ENCODE assay signal across 22 mouse cellular contexts in the genomic region with DNA sequence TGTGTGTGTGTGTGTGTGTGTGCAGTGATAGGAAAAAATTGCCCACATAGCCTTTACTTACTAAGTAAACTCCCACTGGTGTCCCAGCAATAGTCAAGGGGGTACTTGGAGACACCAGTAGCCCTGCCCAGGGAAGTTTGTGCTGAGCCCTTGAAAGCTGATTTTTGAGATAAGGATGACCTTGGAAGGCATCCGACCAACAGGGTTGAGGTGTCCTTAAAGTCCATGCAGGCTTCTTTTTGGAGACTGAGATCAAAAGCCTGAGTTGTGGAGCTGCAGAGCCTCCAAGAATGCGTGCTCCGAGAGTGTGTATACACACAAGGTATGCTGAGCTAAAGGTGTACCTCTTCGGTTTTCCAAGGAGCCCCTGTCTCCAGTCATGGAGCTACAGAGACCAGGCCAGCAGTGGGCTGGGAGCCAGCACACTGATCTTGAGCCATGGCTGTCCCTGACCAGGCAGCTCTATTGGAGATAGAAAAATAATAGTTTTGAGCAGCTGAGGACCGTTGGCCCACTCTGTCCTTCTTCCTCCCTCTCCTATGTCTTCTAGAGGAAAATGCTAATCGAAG. TPM values are rescaled to one million over a fixed set of nuclear protein-coding genes. Genes with fewer than 3 reads are reported as not detected.
DNase-seq lines count a peak whose midpoint lies in the region; ATAC-seq and TF ChIP-seq lines count a peak whose summit lies in the region.
"Had no signal": no experiment of that assay in that cellular context is flagged by ENCODE, and none has a peak within 500 bp of the region (broad histone marks: within the 10 kb centered on the region; RNA-seq: fewer than 3 reads in every experiment).

No protein-coding gene starts in this region.

- peaks cover 100% of the 10 kb centered on the region for H3K27me3 ChIP-seq in hindbrain, embryonic 11.5 days (ENCODE audit: control insufficient read depth, insufficient read depth, low read length)
- H3K27me3 ChIP-seq in hindbrain, postnatal 0 days (ENCODE audit: insufficient read depth, low read length): peaks cover 94% of the 10 kb centered on the region
- H3K27me3 ChIP-seq in midbrain, embryonic 10.5 days (ENCODE audit: low read depth, poor library complexity, severe bottlenecking): peaks cover 100% of the 10 kb centered on the region
- H3K27me3 ChIP-seq in midbrain, embryonic 16.5 days (ENCODE audit: control insufficient read depth, insufficient read depth, low read depth, low read length): peaks cover 97% of the 10 kb centered on the region
- peaks cover 100% of the 10 kb centered on the region for H3K27me3 ChIP-seq in limb, embryonic 10.5 days (ENCODE audit: low read depth, poor library complexity, severe bottlenecking)

- H3K36me3 ChIP-seq in hindbrain, embryonic 11.5 days (ENCODE audit: control insufficient read depth, insufficient read depth, low read length): no peaks in the 10 kb centered on the region
- no peaks in the 10 kb centered on the region for H3K36me3 ChIP-seq in hindbrain, postnatal 0 days (ENCODE audit: insufficient read depth, low read length)
- no peaks in the 10 kb centered on the region for H3K36me3 ChIP-seq in midbrain, embryonic 10.5 days
- H3K36me3 ChIP-seq in midbrain, embryonic 16.5 days (ENCODE audit: control insufficient read depth, insufficient read depth, low read length): no peaks in the 10 kb centered on the region
- H3K36me3 ChIP-seq in limb, embryonic 10.5 days: no peaks in the 10 kb centered on the region
- H3K36me3 ChIP-seq: embryonic facial prominence, embryonic 13.5 days; forebrain, embryonic 15.5 days; hindbrain, embryonic 12.5 days; intestine, embryonic 15.5 days; limb, embryonic 15.5 days; stomach, embryonic 15.5 days had no signal

- H3K4me1 ChIP-seq in hindbrain, embryonic 11.5 days (replicated peaks; ENCODE audit: control insufficient read depth, insufficient read depth, low read length): no peaks in the 10 kb centered on the region
- no peaks in the 10 kb centered on the region for H3K4me1 ChIP-seq in hindbrain, postnatal 0 days (ENCODE audit: insufficient read depth, low read length)
- no peaks in the 10 kb centered on the region for H3K4me1 ChIP-seq in midbrain, embryonic 10.5 days
- H3K4me1 ChIP-seq in midbrain, embryonic 16.5 days (ENCODE audit: control insufficient read depth, insufficient read depth, low read length): no peaks in the 10 kb centered on the region
- H3K4me1 ChIP-seq in limb, embryonic 10.5 days: peaks cover 64% of the 10 kb centered on the region
- H3K4me1 ChIP-seq: embryonic facial prominence, embryonic 13.5 days; forebrain, embryonic 15.5 days; hindbrain, embryonic 12.5 days had no signal

- DNase-seq in hindbrain, embryonic 11.5 days (ENCODE audit: low spot score): peak; percentile 32
- DNase-seq in hindbrain, postnatal 0 days (ENCODE audit: low spot score): no peak
- DNase-seq in midbrain, embryonic 10.5 days (ENCODE audit: low spot score): peak; percentile 22
- DNase-seq in adrenal gland, postnatal 36 days: peak; percentile 73 to 78
- peak; percentile 46 for DNase-seq in limb, embryonic 10.5 days (ENCODE audit: low spot score)
- DNase-seq in frontal cortex, adult 2 months (ENCODE audit: extremely low spot score in 1 of 2, low spot score in 1 of 2): no peak
- no peak for DNase-seq in cerebellum, postnatal 14 days
- DNase-seq: layer of hippocampus, postnatal 36 days had no signal

- no peak for TF ChIP-seq CTCF in hindbrain, postnatal 0 days (IDR thresholded peaks at IDR 0.05; ENCODE audit: low read depth)

- no peak overlapping the region for H3K27ac ChIP-seq in hindbrain, embryonic 11.5 days (ENCODE audit: low read depth, low read length)
- H3K27ac ChIP-seq in hindbrain, postnatal 0 days: no peak overlapping the region
- no peak overlapping the region for H3K27ac ChIP-seq in midbrain, embryonic 10.5 days (replicated peaks)
- H3K27ac ChIP-seq in midbrain, embryonic 16.5 days (ENCODE audit: low read length): no peak overlapping the region
- no peak overlapping the region for H3K27ac ChIP-seq in limb, embryonic 10.5 days
- H3K27ac ChIP-seq: embryonic facial prominence, embryonic 13.5 days; forebrain, embryonic 15.5 days; hindbrain, embryonic 12.5 days; intestine, embryonic 15.5 days; layer of hippocampus, adult 2 months; limb, embryonic 15.5 days; neural tube, embryonic 13.5 days; stomach, embryonic 15.5 days had no signal

- no peak overlapping the region for H3K9ac ChIP-seq in hindbrain, embryonic 11.5 days (ENCODE audit: low read depth, low read length)
- H3K9ac ChIP-seq in hindbrain, postnatal 0 days (replicated peaks; ENCODE audit: low read length): no peak overlapping the region
- H3K9ac ChIP-seq in midbrain, embryonic 16.5 days (ENCODE audit: low read depth, low read length): no peak overlapping the region
- H3K9ac ChIP-seq: embryonic facial prominence, embryonic 13.5 days; forebrain, embryonic 15.5 days; hindbrain, embryonic 12.5 days; intestine, embryonic 15.5 days; limb, embryonic 15.5 days; stomach, embryonic 15.5 days had no signal

- no peak for ATAC-seq in hindbrain, embryonic 11.5 days (ENCODE audit: low FRiP score)
- no peak for ATAC-seq in hindbrain, postnatal 0 days
- no peak for ATAC-seq in midbrain, embryonic 16.5 days
- ATAC-seq: forebrain, embryonic 15.5 days; intestine, embryonic 15.5 days had no signal

- 9% methylated on average over 6 of the region's 6 CpGs for WGBS in hindbrain, embryonic 11.5 days
- WGBS in hindbrain, postnatal 0 days: 7% methylated on average over 6 of the region's 6 CpGs
- WGBS in midbrain, embryonic 10.5 days: 10% methylated on average over 6 of the region's 6 CpGs
- WGBS in midbrain, embryonic 16.5 days: 8% methylated on average over 6 of the region's 6 CpGs
- 10% methylated on average over 6 of the region's 6 CpGs for WGBS in limb, embryonic 10.5 days

- no peaks in the 10 kb centered on the region for H3K9me3 ChIP-seq in hindbrain, embryonic 11.5 days (ENCODE audit: control insufficient read depth, low read length)
- 0 out of 2 replicates have a peak, but pooled peaks cover 4% of the 10 kb centered on the region for H3K9me3 ChIP-seq in hindbrain, postnatal 0 days (ENCODE audit: low read length)
- no peaks in the 10 kb centered on the region for H3K9me3 ChIP-seq in midbrain, embryonic 10.5 days (replicated peaks)
- no peaks in the 10 kb centered on the region for H3K9me3 ChIP-seq in midbrain, embryonic 16.5 days (replicated peaks; ENCODE audit: control insufficient read depth, low read length, poor library complexity, severe bottlenecking)
- no peaks in the 10 kb centered on the region for H3K9me3 ChIP-seq in limb, embryonic 10.5 days (replicated peaks)
- H3K9me3 ChIP-seq: embryonic facial prominence, embryonic 13.5 days; forebrain, embryonic 15.5 days; hindbrain, embryonic 12.5 days; intestine, embryonic 15.5 days; limb, embryonic 15.5 days; neural tube, embryonic 13.5 days; stomach, embryonic 15.5 days had no signal

- no peak overlapping the region for H3K4me3 ChIP-seq in hindbrain, embryonic 11.5 days (ENCODE audit: low read depth, low read length)
- H3K4me3 ChIP-seq in hindbrain, postnatal 0 days (ENCODE audit: low read length): no peak overlapping the region
- no peak overlapping the region for H3K4me3 ChIP-seq in midbrain, embryonic 10.5 days
- no peak overlapping the region for H3K4me3 ChIP-seq in midbrain, embryonic 16.5 days (ENCODE audit: low read depth, low read length)
- H3K4me3 ChIP-seq in limb, embryonic 10.5 days: no peak overlapping the region
- H3K4me3 ChIP-seq: embryonic facial prominence, embryonic 13.5 days; forebrain, embryonic 15.5 days; hindbrain, embryonic 12.5 days; intestine, embryonic 15.5 days; layer of hippocampus, adult 2 months; limb, embryonic 15.5 days; stomach, embryonic 15.5 days had no signal

- no peak overlapping the region for H3K4me2 ChIP-seq in hindbrain, embryonic 11.5 days (replicated peaks; ENCODE audit: low read depth, low read length)
- H3K4me2 ChIP-seq in hindbrain, postnatal 0 days (ENCODE audit: low read depth, low read length): no peak overlapping the region
- no peak overlapping the region for H3K4me2 ChIP-seq in midbrain, embryonic 16.5 days (ENCODE audit: low read length)
- H3K4me2 ChIP-seq: embryonic facial prominence, embryonic 13.5 days; forebrain, embryonic 15.5 days; hindbrain, embryonic 12.5 days; intestine, embryonic 15.5 days; limb, embryonic 15.5 days; stomach, embryonic 15.5 days had no signal

RNA-seq across cellular contexts. Expression of a gene that starts 8.9 kb away (rescaled TPM):
- 0.80 and 3.2 TPM in 2 replicates for polyA plus RNA-seq in hindbrain, embryonic 11.5 days (2014; fragmentation: Nextera tagmentation; extraction: Ambion mirVana)
- 0.40 TPM in 1 of 2 replicates, not detected in the other for total RNA-seq in hindbrain, postnatal 0 days (2014; rRNA removed)
- 0.13 TPM in 1 of 2 replicates, not detected in the other for polyA plus RNA-seq in hindbrain, postnatal 0 days (2015; fragmentation: Nextera tagmentation; extraction: Ambion mirVana)
- polyA plus RNA-seq in midbrain, embryonic 10.5 days (2016; fragmentation: Nextera tagmentation; extraction: Ambion mirVana): not detected in 2 replicates
- polyA plus RNA-seq in midbrain, embryonic 16.5 days (2015; fragmentation: Nextera tagmentation; extraction: Ambion mirVana): not detected in 2 replicates
- 100 to 1,000 TPM; 225 to 357 TPM for total RNA-seq in adrenal gland, postnatal 36 days (2021)
- 3.4 and 3.8 TPM in 2 replicates for polyA plus RNA-seq in limb, embryonic 10.5 days (2016; fragmentation: Nextera tagmentation; extraction: Ambion mirVana)
- polyA plus RNA-seq in frontal cortex, adult 2 months (2012; rRNA removed): not detected in 2 replicates
- total RNA-seq: layer of hippocampus, adult 2 months; layer of hippocampus, postnatal 36 days; left cerebral cortex, postnatal 14 days; megakaryocyte progenitor cell, adult 5-6 weeks had no signal
- polyA plus RNA-seq: C2C12; forebrain, embryonic 15.5 days; heart, postnatal 0 days; liver, embryonic 16.5 days had no signal

RNA-seq across cellular contexts. Expression of a gene that starts 19.4 kb away (rescaled TPM):
- 3.1 and 7.0 TPM in 2 replicates for polyA plus RNA-seq in hindbrain, embryonic 11.5 days (2014; fragmentation: Nextera tagmentation; extraction: Ambion mirVana)
- 28.0 and 66.5 TPM in 2 replicates for total RNA-seq in hindbrain, postnatal 0 days (2014; rRNA removed)
- polyA plus RNA-seq in hindbrain, postnatal 0 days (2015; fragmentation: Nextera tagmentation; extraction: Ambion mirVana): 4.6 and 6.2 TPM in 2 replicates
- polyA plus RNA-seq in midbrain, embryonic 10.5 days (2016; fragmentation: Nextera tagmentation; extraction: Ambion mirVana): not detected in 2 replicates
- polyA plus RNA-seq in midbrain, embryonic 16.5 days (2015; fragmentation: Nextera tagmentation; extraction: Ambion mirVana): not detected in 2 replicates
- 10 to 100 TPM; 59.4 to 80.5 TPM for total RNA-seq in adrenal gland, postnatal 36 days (2021)
- 0.95 and 1.2 TPM in 2 replicates for polyA plus RNA-seq in limb, embryonic 10.5 days (2016; fragmentation: Nextera tagmentation; extraction: Ambion mirVana)
- 0.06 TPM in 1 of 2 replicates, not detected in the other for polyA plus RNA-seq in frontal cortex, adult 2 months (2012; rRNA removed)
- total RNA-seq: layer of hippocampus, adult 2 months; layer of hippocampus, postnatal 36 days; left cerebral cortex, postnatal 14 days; megakaryocyte progenitor cell, adult 5-6 weeks had no signal
- polyA plus RNA-seq: forebrain, embryonic 15.5 days; heart, postnatal 0 days; liver, embryonic 16.5 days had no signal

RNA-seq across cellular contexts. Expression of a gene that starts 24.1 kb away (rescaled TPM):
- 4.0 and 11.2 TPM in 2 replicates for polyA plus RNA-seq in hindbrain, embryonic 11.5 days (2014; fragmentation: Nextera tagmentation; extraction: Ambion mirVana)
- 11.0 and 21.7 TPM in 2 replicates for total RNA-seq in hindbrain, postnatal 0 days (2014; rRNA removed)
- polyA plus RNA-seq in hindbrain, postnatal 0 days (2015; fragmentation: Nextera tagmentation; extraction: Ambion mirVana): 10.1 and 16.8 TPM in 2 replicates
- polyA plus RNA-seq in midbrain, embryonic 10.5 days (2016; fragmentation: Nextera tagmentation; extraction: Ambion mirVana): not detected in 2 replicates
- not detected in 2 replicates for polyA plus RNA-seq in midbrain, embryonic 16.5 days (2015; fragmentation: Nextera tagmentation; extraction: Ambion mirVana)
- total RNA-seq in adrenal gland, postnatal 36 days (2021): 10 to 100 TPM; 35.5 to 49.8 TPM
- polyA plus RNA-seq in limb, embryonic 10.5 days (2016; fragmentation: Nextera tagmentation; extraction: Ambion mirVana): 7.1 and 10.2 TPM in 2 replicates
- not detected in 2 replicates for polyA plus RNA-seq in frontal cortex, adult 2 months (2012; rRNA removed)
- total RNA-seq: layer of hippocampus, adult 2 months; layer of hippocampus, postnatal 36 days; left cerebral cortex, postnatal 14 days; megakaryocyte progenitor cell, adult 5-6 weeks had no signal
- polyA plus RNA-seq: forebrain, embryonic 15.5 days had no signal

RNA-seq across cellular contexts. Expression of a gene that starts 29.9 kb away (rescaled TPM):
- 15.9 and 38.5 TPM in 2 replicates for polyA plus RNA-seq in hindbrain, embryonic 11.5 days (2014; fragmentation: Nextera tagmentation; extraction: Ambion mirVana)
- total RNA-seq in hindbrain, postnatal 0 days (2014; rRNA removed): 23.2 and 30.2 TPM in 2 replicates
- 29.0 and 36.3 TPM in 2 replicates for polyA plus RNA-seq in hindbrain, postnatal 0 days (2015; fragmentation: Nextera tagmentation; extraction: Ambion mirVana)
- not detected in 2 replicates for polyA plus RNA-seq in midbrain, embryonic 10.5 days (2016; fragmentation: Nextera tagmentation; extraction: Ambion mirVana)
- not detected in 2 replicates for polyA plus RNA-seq in midbrain, embryonic 16.5 days (2015; fragmentation: Nextera tagmentation; extraction: Ambion mirVana)
- 10 to 100 TPM; 43.9 to 62.2 TPM for total RNA-seq in adrenal gland, postnatal 36 days (2021)
- 6.1 and 7.9 TPM in 2 replicates for polyA plus RNA-seq in limb, embryonic 10.5 days (2016; fragmentation: Nextera tagmentation; extraction: Ambion mirVana)
- polyA plus RNA-seq in frontal cortex, adult 2 months (2012; rRNA removed): not detected in 2 replicates
- total RNA-seq: layer of hippocampus, adult 2 months; layer of hippocampus, postnatal 36 days; left cerebral cortex, postnatal 14 days; megakaryocyte progenitor cell, adult 5-6 weeks had no signal
- polyA plus RNA-seq: forebrain, embryonic 15.5 days; heart, postnatal 0 days had no signal

RNA-seq across cellular contexts. Expression of a gene that starts 40.8 kb away (rescaled TPM):
- polyA plus RNA-seq in hindbrain, embryonic 11.5 days (2014; fragmentation: Nextera tagmentation; extraction: Ambion mirVana): 33.1 and 42.5 TPM in 2 replicates
- total RNA-seq in hindbrain, postnatal 0 days (2014; rRNA removed): 16.5 and 24.3 TPM in 2 replicates
- 109 and 113 TPM in 2 replicates for polyA plus RNA-seq in hindbrain, postnatal 0 days (2015; fragmentation: Nextera tagmentation; extraction: Ambion mirVana)
- polyA plus RNA-seq in midbrain, embryonic 10.5 days (2016; fragmentation: Nextera tagmentation; extraction: Ambion mirVana): not detected in 2 replicates
- 0.14 TPM in 1 of 2 replicates, not detected in the other for polyA plus RNA-seq in midbrain, embryonic 16.5 days (2015; fragmentation: Nextera tagmentation; extraction: Ambion mirVana)
- 10 to 100 TPM; 16.1 to 27.0 TPM for total RNA-seq in adrenal gland, postnatal 36 days (2021)
- polyA plus RNA-seq in limb, embryonic 10.5 days (2016; fragmentation: Nextera tagmentation; extraction: Ambion mirVana): 5.5 and 5.9 TPM in 2 replicates
- polyA plus RNA-seq in frontal cortex, adult 2 months (2012; rRNA removed): 0.11 TPM in 1 of 2 replicates, not detected in the other
- total RNA-seq: layer of hippocampus, adult 2 months; layer of hippocampus, postnatal 36 days; left cerebral cortex, postnatal 14 days had no signal
- polyA plus RNA-seq: C2C12; forebrain, embryonic 15.5 days had no signal

Comparison
In these comparisons a context has a peak if more than half of its experiments do, and no peak if none do; other contexts are left out.
1. DNase-seq: peak in hindbrain, embryonic 11.5 days (single experiment), midbrain, embryonic 10.5 days (single experiment), adrenal gland, postnatal 36 days (2 of 2) and limb, embryonic 10.5 days (single experiment); none in hindbrain, postnatal 0 days (single experiment), frontal cortex, adult 2 months (0 of 2) and cerebellum, postnatal 14 days (0 of 2).